Mouse (Mus musculus) thymus, adult 2 months (tissue): ENCODE data around the gene 1600014C23Rik.

Experiments
- CTCF ChIP-seq: fragments of 200-500 bp; IDR thresholded peaks from 2 replicates; pipeline ENCODE4 v1.5.1; 2012; ENCODE audit warnings: mild to moderate bottlenecking, control low read depth, low read length, moderate library complexity, borderline replicate concordance; ENCODE audit not compliant: control insufficient read depth, poor library complexity, insufficient read depth; ENCODE audit errors: extremely low read depth
- POLR2A ChIP-seq: fragments of 200-500 bp; IDR thresholded peaks from 2 replicates; pipeline ENCODE4 v1.6.1; 2012; ENCODE audit warnings: mild to moderate bottlenecking, low read length, control low read depth, moderate library complexity; ENCODE audit not compliant: control insufficient read depth, poor library complexity, insufficient read depth; ENCODE audit errors: extremely low read depth

GRCm38 (mm10) chr17:45769821-45770220, 36.2 kb upstream of the 1600014C23Rik start:
- TF ChIP-seq CTCF (no peak), POLR2A (no peak)
